Comparison of ENCODE assay signal across 34 mouse cellular contexts in the genomic region with DNA sequence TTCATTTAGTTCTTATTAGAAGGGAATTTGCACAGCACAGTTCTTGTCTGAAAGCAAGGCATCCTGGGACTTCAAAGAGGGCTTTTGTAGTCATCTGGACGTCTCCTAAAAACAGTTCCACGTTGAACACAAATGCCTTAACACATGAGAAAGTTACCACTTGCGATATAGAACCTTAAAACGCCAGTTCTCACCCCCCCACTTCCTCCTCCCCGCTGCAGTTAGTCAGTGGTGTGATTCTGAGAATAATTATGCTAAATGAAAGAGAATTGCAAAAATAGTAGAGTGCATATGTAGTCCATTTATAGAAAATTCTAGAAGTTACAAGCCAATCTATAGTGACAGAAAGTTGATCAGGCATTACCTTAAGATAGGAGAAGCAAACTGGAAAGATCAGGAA. TPM values are rescaled to one million over a fixed set of nuclear protein-coding genes. Genes with fewer than 3 reads are reported as not detected.
A peak's percentile ranks its signal among the peaks of the same experiment; 100 is the strongest.
DNase-seq lines count a peak whose midpoint lies in the region; ATAC-seq and TF ChIP-seq lines count a peak whose summit lies in the region.
"Had no signal": no experiment of that assay in that cellular context is flagged by ENCODE, and none has a peak within 500 bp of the region (broad histone marks: within the 10 kb centered on the region; RNA-seq: fewer than 3 reads in every experiment).

No protein-coding gene starts in this region.

- H3K27me3 ChIP-seq in embryonic facial prominence, embryonic 15.5 days, result no peaks in the 10 kb centered on the region
- H3K27me3 ChIP-seq in limb, embryonic 14.5 days (ENCODE audit: control insufficient read depth, insufficient read depth, low read length), result no peaks in the 10 kb centered on the region
- H3K27me3 ChIP-seq: hindbrain, embryonic 13.5 days; liver, embryonic 15.5 days; midbrain, embryonic 12.5 days; neural tube, embryonic 13.5 days had no signal

- 55% methylated on average over 5 of the region's 5 CpGs for WGBS in embryonic facial prominence, embryonic 15.5 days
- 41% methylated on average over 5 of the region's 5 CpGs for WGBS in limb, embryonic 14.5 days

- H3K4me3 ChIP-seq in embryonic facial prominence, embryonic 15.5 days (replicated peaks), result no peak overlapping the region
- H3K4me3 ChIP-seq in limb, embryonic 14.5 days (replicated peaks; ENCODE audit: low read length), result no peak overlapping the region
- H3K4me3 ChIP-seq: hindbrain, embryonic 13.5 days; liver, embryonic 15.5 days; midbrain, embryonic 12.5 days; neural tube, embryonic 13.5 days had no signal

- peak overlapping the region; percentile 84 for H3K27ac ChIP-seq in embryonic facial prominence, embryonic 15.5 days (replicated peaks)
- H3K27ac ChIP-seq in limb, embryonic 14.5 days (replicated peaks; ENCODE audit: low read depth, low read length), result peak overlapping the region; percentile 88
- H3K27ac ChIP-seq: hindbrain, embryonic 13.5 days; kidney, postnatal 0 days; liver, embryonic 15.5 days; midbrain, embryonic 12.5 days; neural tube, embryonic 13.5 days had no signal

- peak; percentile 30 to 41 for DNase-seq in frontal cortex, adult 2 months (ENCODE audit: extremely low spot score in 1 of 2, low spot score in 1 of 2)
- DNase-seq in frontal cortex, postnatal 14 days (ENCODE audit: low spot score in 2 of 2), result no peak
- DNase-seq in brain, adult 2 months (ENCODE audit: low read depth, low spot score), result peak; percentile 62
- no peak for DNase-seq in limb, embryonic 14.5 days (ENCODE audit: low spot score)
- DNase-seq in kidney, postnatal 4 days, result no peak
- DNase-seq in left cerebral cortex, adult 18-20 months (ENCODE audit: low spot score in 2 of 2), result no peak
- DNase-seq: adrenal gland, postnatal 14 days; cerebellum, adult 11-12 months; cerebellum, adult 9-11 months; embryo, embryonic 11 days; gastrocnemius, postnatal 14 days; heart, postnatal 36 days; kidney, adult 8-10 months; layer of hippocampus, postnatal 36 days; lung, embryonic 14.5 days; lung, postnatal 14 days; thymus, postnatal 36 days had no signal

- no peak for ATAC-seq in embryonic facial prominence, embryonic 15.5 days (ENCODE audit: insufficient number of reproducible peaks, low FRiP score, low TSS enrichment, low read depth)
- no peak for ATAC-seq in limb, embryonic 14.5 days (ENCODE audit: low FRiP score, low read depth)
- no peak for ATAC-seq in megakaryocyte-erythroid progenitor cell, adult 5-6 weeks (replicated peaks; ENCODE audit: low FRiP score, low TSS enrichment, poor library complexity, severe bottlenecking)
- ATAC-seq: CD4-positive, CD25-positive, alpha-beta regulatory T cell, adult 4 months; forebrain, embryonic 14.5 days; intestine, embryonic 16.5 days had no signal

- H3K9me3 ChIP-seq in embryonic facial prominence, embryonic 15.5 days (replicated peaks), result no peaks in the 10 kb centered on the region
- no peaks in the 10 kb centered on the region for H3K9me3 ChIP-seq in limb, embryonic 14.5 days (ENCODE audit: control insufficient read depth, low read length)
- H3K9me3 ChIP-seq: hindbrain, embryonic 13.5 days; liver, embryonic 15.5 days; midbrain, embryonic 12.5 days; neural tube, embryonic 13.5 days had no signal

- no peak overlapping the region for H3K4me2 ChIP-seq in embryonic facial prominence, embryonic 15.5 days (replicated peaks)
- no peak overlapping the region for H3K4me2 ChIP-seq in limb, embryonic 14.5 days (replicated peaks; ENCODE audit: low read depth, low read length, severe bottlenecking)
- H3K4me2 ChIP-seq: heart, embryonic 11.5 days; hindbrain, embryonic 13.5 days; liver, embryonic 15.5 days; lung, embryonic 14.5 days; midbrain, embryonic 12.5 days; neural tube, embryonic 13.5 days had no signal

- H3K4me1 ChIP-seq in embryonic facial prominence, embryonic 15.5 days, result peaks cover 27% of the 10 kb centered on the region
- H3K4me1 ChIP-seq in limb, embryonic 14.5 days (ENCODE audit: control insufficient read depth, insufficient read depth, low read length), result peaks cover 37% of the 10 kb centered on the region
- H3K4me1 ChIP-seq: hindbrain, embryonic 13.5 days; liver, embryonic 15.5 days; midbrain, embryonic 12.5 days had no signal

- H3K9ac ChIP-seq in embryonic facial prominence, embryonic 15.5 days, result no peak overlapping the region
- H3K9ac ChIP-seq in limb, embryonic 14.5 days (ENCODE audit: low read depth, low read length, severe bottlenecking), result no peak overlapping the region
- H3K9ac ChIP-seq: hindbrain, embryonic 13.5 days; liver, embryonic 15.5 days; lung, embryonic 14.5 days; midbrain, embryonic 12.5 days; neural tube, embryonic 13.5 days had no signal

- no peak for TF ChIP-seq POLR2A in limb, embryonic 14.5 days (IDR thresholded peaks at IDR 0.05; ENCODE audit: borderline replicate concordance, extremely low read depth, insufficient read depth, insufficient read length)

- H3K36me3 ChIP-seq in embryonic facial prominence, embryonic 15.5 days, result no peaks in the 10 kb centered on the region
- H3K36me3 ChIP-seq in limb, embryonic 14.5 days (ENCODE audit: control insufficient read depth, insufficient read depth, low read length), result no peaks in the 10 kb centered on the region
- H3K36me3 ChIP-seq: hindbrain, embryonic 13.5 days; liver, embryonic 15.5 days; midbrain, embryonic 12.5 days; neural tube, embryonic 13.5 days had no signal

RNA-seq across cellular contexts. Expression of a gene that starts 7.3 kb away (rescaled TPM):
- polyA plus RNA-seq in frontal cortex, adult 2 months (2012; rRNA removed), result 0.04 TPM in 1 of 2 replicates, not detected in the other
- 0.27 and 0.68 TPM in 2 replicates for polyA plus RNA-seq in embryonic facial prominence, embryonic 15.5 days (2015; fragmentation: Nextera tagmentation; extraction: Ambion mirVana)
- 0.69 and 0.70 TPM in 2 replicates for polyA plus RNA-seq in limb, embryonic 14.5 days (2012; rRNA removed)
- polyA plus RNA-seq in limb, embryonic 14.5 days (2014; fragmentation: Nextera tagmentation; extraction: Ambion mirVana), result 0.55 and 0.80 TPM in 2 replicates
- total RNA-seq in megakaryocyte-erythroid progenitor cell, adult 5-6 weeks (2014; fragmentation: Nextera tagmentation), result not detected in 2 replicates
- not detected in 2 replicates for total RNA-seq in megakaryocyte-erythroid progenitor cell, adult 5-6 weeks (2017)
- under 1 TPM in 1 of 2 experiments, not detected in 1; 0.21 TPM for total RNA-seq in left cerebral cortex, adult 18-20 months (2021)
- total RNA-seq: adrenal gland, postnatal 14 days; gastrocnemius, postnatal 14 days; granulocyte monocyte progenitor cell, adult 5-6 weeks; heart, postnatal 36 days; layer of hippocampus, postnatal 36 days; liver, adult 2 months; megakaryocyte progenitor cell, adult 5-6 weeks had no signal
- polyA plus RNA-seq: CD4-positive, CD25-positive, alpha-beta regulatory T cell, adult 4 months; heart, embryonic 11.5 days; heart, embryonic 16.5 days; hindbrain, embryonic 13.5 days; kidney, postnatal 0 days; large intestine, adult 2 months; liver, adult 2 months; liver, embryonic 15.5 days; midbrain, embryonic 12.5 days; small intestine, adult 2 months had no signal

RNA-seq across cellular contexts. Expression of a gene that starts 32.5 kb away (rescaled TPM):
- polyA plus RNA-seq in frontal cortex, adult 2 months (2012; rRNA removed), result 15.6 and 16.7 TPM in 2 replicates
- polyA plus RNA-seq in embryonic facial prominence, embryonic 15.5 days (2015; fragmentation: Nextera tagmentation; extraction: Ambion mirVana), result 13.9 and 15.2 TPM in 2 replicates
- polyA plus RNA-seq in limb, embryonic 14.5 days (2012; rRNA removed), result 11.1 and 11.2 TPM in 2 replicates
- 12.5 and 15.7 TPM in 2 replicates for polyA plus RNA-seq in limb, embryonic 14.5 days (2014; fragmentation: Nextera tagmentation; extraction: Ambion mirVana)
- total RNA-seq in megakaryocyte-erythroid progenitor cell, adult 5-6 weeks (2014; fragmentation: Nextera tagmentation), result 17.8 and 22.6 TPM in 2 replicates
- total RNA-seq in megakaryocyte-erythroid progenitor cell, adult 5-6 weeks (2017), result 11.4 and 21.0 TPM in 2 replicates
- total RNA-seq in left cerebral cortex, adult 18-20 months (2021), result 10 to 100 TPM; 63.4 to 67.5 TPM

Comparison
In these comparisons a context has a peak if more than half of its experiments do, and no peak if none do; other contexts are left out.
1. DNase-seq: peak in frontal cortex, adult 2 months (2 of 2) and brain, adult 2 months (single experiment); none in frontal cortex, postnatal 14 days (0 of 2), limb, embryonic 14.5 days (single experiment), kidney, postnatal 4 days (0 of 2) and left cerebral cortex, adult 18-20 months (0 of 2).